Mouse (Mus musculus) lung, adult 10 weeks (tissue): ENCODE data around the gene Gm12394. TPM values are rescaled to one million over a fixed set of nuclear protein-coding genes. Genes with fewer than 3 reads are reported as not detected.

Source experiments
- polyA plus RNA-seq: library from polyadenylated mRNA; stranded (reverse); fragments of 350-450 nt; fragmentation: Illumina TruSeq; extraction: RNeasy Lipid Tissue Mini Kit (QIAGEN cat#74804); gene quantifications from one replicate; pipeline ENCODE4 v1.2.3, GENCODE M21; 2014; ENCODE audit warnings: low read depth, low replicate concordance; ENCODE audit not compliant: insufficient read depth

Gm12394 gene
- polyA plus RNA-seq = not detected

GRCm38 (mm10) chr4:42856671-42857070 lies at the start of gene Gm12394:
Gene Gm12394 (minus strand): TSS chr4:42856771.

DNA sequence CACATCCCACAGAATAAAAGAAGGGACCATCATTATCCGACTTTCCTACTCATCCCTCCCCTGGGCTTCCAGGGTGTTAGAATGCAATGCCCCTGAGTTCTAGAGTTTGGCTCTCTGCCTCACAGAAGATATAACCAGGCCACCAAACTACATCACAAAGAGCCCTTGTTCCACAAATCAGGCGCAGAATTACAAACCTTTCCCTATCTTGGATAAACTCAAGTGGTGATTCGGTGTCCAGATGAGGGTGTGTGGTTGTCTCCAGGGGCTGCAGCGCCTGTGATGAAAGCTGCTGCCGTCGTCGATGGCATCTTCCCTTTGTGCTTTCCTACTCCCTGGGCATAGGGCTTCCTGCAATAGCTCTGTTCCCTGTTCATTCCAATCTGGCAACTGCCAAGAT lies 17.6 kb upstream of the Gm12394 start, which contains the start of gene Fam205c:
Gene Fam205c (minus strand): TSS at position 101 of the 400 bp plus-strand sequence.

GRCm38 (mm10) chr4:42853788-42854187 lies 2.8 kb downstream of the Gm12394 start, which contains the start of gene Fam205a1:
Gene Fam205a1 (minus strand): TSS chr4:42853888.

GRCm38 (mm10) chr4:42773893-42774292 lies 82.7 kb downstream of the Gm12394 start, which contains the start of gene Ccl21a:
Gene Ccl21a (minus strand): TSS chr4:42773993.

DNA sequence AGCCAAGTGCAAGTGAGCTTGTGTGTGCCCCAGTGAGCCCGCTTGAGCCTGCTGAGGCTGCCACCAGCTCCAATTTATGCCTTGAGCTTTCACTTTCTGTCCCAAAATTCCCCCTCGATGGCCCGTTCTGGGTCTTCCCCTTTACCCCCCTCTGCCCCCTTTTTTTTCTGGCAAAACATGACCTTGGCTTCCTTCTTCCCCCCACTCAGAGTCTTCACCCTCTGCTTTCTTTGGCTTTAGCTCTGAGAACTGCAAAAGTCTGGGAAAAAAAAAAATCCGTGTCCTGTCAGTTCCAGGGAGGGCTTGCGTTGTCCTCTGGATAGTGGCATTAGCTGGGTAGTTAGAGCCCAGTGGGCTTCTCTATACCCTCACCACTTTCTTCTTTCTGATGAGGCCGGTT lies 100.1 kb downstream of the Gm12394 start, which contains the start of gene Ccl19:
Gene Ccl19 (minus strand): TSS at position 101 of the 400 bp plus-strand sequence.

GRCm38 (mm10) chr4:42735245-42735644 lies 121.3 kb downstream of the Gm12394 start, which contains the start of gene 4930578G10Rik:
Gene 4930578G10Rik (plus strand): TSS chr4:42735545.

Other genes starting within 250 kb of the Gm12394 start
- 3.5 TPM for gene Gm10591, start 244.6 kb downstream of the Gm12394 start, polyA plus RNA-seq
- gene Gm2564, start 227.1 kb downstream of the Gm12394 start, polyA plus RNA-seq = 11.3 TPM
- gene Ccl27b, start 201.5 kb downstream of the Gm12394 start, polyA plus RNA-seq = not detected
- not detected for gene Il11ra2, start 194.9 kb downstream of the Gm12394 start, polyA plus RNA-seq
- gene 4930578G10Rik, start 121.2 kb downstream of the Gm12394 start, polyA plus RNA-seq = not detected
- gene Ccl19, start 100.2 kb downstream of the Gm12394 start, polyA plus RNA-seq = 7.6 TPM
- 177 TPM for gene Ccl21a, start 82.8 kb downstream of the Gm12394 start, polyA plus RNA-seq
- gene Fam205a1, start 2.9 kb downstream of the Gm12394 start, polyA plus RNA-seq = not detected
- gene Fam205c, start 17.5 kb upstream of the Gm12394 start, polyA plus RNA-seq = not detected
- gene Phf24, start 59.9 kb upstream of the Gm12394 start, polyA plus RNA-seq = 2.3 TPM
- gene Dnajb5, start 93.0 kb upstream of the Gm12394 start, polyA plus RNA-seq = 16.1 TPM
- gene 1700022I11Rik, start 112.8 kb upstream of the Gm12394 start, polyA plus RNA-seq = not detected
- 114 TPM for gene Vcp, start 143.7 kb upstream of the Gm12394 start, polyA plus RNA-seq
- gene Fancg, start 153.7 kb upstream of the Gm12394 start, polyA plus RNA-seq = 3.8 TPM
- 5.6 TPM for gene Pigo, start 169.0 kb upstream of the Gm12394 start, polyA plus RNA-seq
- 55.6 TPM for gene Stoml2, start 174.9 kb upstream of the Gm12394 start, polyA plus RNA-seq
- gene Fam214b, start 189.4 kb upstream of the Gm12394 start, polyA plus RNA-seq = 9.5 TPM
- 6.3 TPM for gene Unc13b, start 202.2 kb upstream of the Gm12394 start, polyA plus RNA-seq